Mouse (Mus musculus): ENCODE measurements around the gene Slc12a4.

The Slc12a4 gene

GRCm38 (mm10) chr8:105932525-105932924 lies 33.4 kb downstream of the Slc12a4 start:
- no peak for DNase-seq (ENCODE audit: low read depth)

DNA sequence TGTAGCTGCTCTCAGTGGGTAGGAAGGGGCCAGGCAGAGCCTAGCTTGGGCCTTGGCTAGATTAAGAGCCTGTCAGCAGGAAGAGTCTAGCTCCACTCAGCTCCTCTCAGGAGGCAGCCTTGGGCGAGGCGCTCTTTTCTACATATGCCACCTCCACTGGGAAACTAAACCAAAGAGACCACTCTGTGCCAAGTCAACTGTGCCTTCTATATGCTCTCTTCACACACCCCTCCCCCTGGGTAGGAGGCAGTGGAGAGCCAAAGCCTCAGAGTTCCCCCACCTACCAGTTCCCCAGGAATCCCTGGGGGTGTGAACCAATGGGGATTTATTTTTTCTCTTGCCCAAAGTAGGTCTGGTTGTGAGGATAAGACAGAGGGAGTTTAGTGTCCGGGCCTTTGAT lies 34.6 kb downstream of the Slc12a4 start:
- DNase-seq (ENCODE audit: low read depth), result no peak

GRCm38 (mm10) chr8:105930602-105931001 lies 35.3 kb downstream of the Slc12a4 start:
- DNase-seq (ENCODE audit: low read depth), result peak; percentile 70

DNA sequence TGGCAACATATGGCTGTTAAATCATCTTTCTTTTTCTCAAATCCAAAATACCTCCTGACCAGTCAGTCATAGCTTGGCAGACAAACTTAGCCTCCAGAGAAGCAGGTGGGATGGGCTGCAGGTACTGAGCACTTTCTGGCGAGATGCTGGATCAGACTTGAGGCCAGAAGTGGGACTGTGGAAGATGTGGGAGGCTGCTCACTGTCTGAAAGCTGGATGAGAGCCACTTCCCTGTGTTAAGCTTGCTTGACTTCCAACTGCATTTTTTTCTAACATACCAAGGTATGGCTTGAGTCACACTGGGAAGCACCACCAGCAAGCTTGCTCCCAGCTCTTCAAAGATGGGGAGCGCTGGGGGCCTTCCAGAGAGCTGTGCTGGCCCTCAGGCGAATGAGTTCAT lies 40.8 kb downstream of the Slc12a4 start:
- DNase-seq (ENCODE audit: low read depth), result no peak

GRCm38 (mm10) chr8:105919390-105919789 lies 46.5 kb downstream of the Slc12a4 start:
- peak; percentile 70 for DNase-seq (ENCODE audit: low read depth)

DNA sequence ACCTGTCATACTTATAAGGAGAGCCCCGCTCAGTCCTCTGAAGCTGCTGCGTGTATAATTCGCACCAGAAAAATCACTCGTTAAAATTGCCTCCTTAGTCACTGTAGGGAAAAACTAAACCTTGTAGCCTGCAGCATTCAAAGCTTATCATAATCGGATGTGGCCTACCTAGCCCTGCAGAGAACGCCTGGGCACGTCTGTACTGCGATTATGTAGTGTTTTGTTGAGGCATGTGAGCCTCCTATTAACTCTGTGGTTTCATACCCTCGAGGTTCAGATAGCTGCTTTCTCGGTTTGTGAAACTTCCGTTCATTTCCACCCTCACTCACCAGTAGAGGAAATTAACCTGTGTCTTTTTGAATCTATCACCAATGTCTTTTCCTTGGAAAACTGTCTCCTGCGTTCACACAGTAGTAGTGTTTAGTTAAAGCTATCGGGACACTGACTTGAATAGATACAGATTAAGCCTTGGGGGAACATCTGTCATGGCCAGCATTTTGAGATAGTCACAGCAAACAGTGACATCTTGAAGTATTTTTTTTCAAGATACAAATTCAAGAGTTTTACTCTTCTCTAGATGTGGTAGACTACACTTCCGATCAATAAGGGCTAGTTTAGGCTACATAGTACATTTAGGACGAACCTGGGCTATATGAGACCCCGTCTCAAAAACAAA lies 64.8 kb downstream of the Slc12a4 start:
- DNase-seq (ENCODE audit: low read depth), result peak; percentile 63

DNA sequence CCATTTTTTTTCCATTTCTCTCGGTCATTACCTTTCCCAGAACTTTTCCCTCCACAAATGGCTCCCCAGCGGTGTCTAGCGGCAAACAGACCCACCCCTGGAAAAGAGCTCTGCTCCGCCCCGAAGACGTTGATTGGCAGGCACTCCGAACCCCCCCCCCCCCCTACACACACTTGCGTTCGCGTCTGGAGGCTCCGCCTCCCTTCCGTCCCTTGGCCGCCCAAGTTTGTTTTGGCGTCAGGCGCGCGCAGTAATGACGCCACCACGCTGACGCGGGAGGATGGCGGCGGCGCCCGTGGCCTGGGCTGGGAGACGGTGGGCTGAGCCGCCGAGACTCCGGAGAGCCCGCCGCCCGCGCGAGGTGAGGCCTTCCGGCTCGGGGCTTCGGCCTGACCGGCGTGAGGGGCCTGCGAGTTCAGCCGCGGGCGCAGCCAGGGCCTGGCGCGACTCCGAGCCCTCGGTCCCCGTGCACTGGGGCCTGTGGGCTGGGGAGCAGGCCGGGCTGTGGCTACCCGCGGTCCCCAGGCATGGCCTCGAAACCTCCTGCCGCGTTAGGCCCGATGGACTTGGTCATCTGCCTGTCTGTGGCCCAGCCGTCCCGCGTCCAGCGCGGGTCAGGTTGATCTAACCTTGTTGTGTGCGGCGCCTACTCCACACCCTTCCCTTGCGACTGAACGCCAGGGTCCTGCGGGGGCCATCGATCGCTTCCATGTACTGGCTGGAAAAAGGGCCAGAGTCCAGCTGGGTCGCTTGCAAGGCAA lies 65.5 kb downstream of the Slc12a4 start, which contains the start of gene Pskh1:
TSS of gene Pskh1 (plus strand) at position 262 of the 761 bp plus-strand sequence.
- DNase-seq (ENCODE audit: low read depth), result peak; percentile 94

GRCm38 (mm10) chr8:105897801-105898480 lies 68.0 kb downstream of the Slc12a4 start:
- DNase-seq (ENCODE audit: low read depth), result no peak
